ENCODE assay signal across 7 mouse cellular contexts in the genomic region with DNA sequence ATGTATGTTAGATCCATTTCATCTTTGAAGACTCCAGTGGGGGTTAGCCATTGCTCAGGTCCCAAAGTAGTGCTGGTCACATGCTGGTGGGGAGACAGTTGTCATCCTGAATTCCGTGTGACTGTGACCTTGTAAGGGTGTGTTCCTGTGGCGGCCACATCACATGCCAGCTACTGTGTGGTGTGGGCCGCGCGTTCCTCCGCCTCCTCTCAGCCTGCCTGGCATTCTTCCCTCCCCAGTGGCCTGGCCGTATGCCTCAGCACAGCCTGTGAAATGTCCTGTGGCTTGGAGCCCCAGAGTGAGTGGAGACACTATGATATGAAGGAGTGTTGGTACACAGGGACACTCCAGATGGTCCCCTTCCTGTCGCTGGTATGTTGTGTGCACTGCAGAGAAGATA. TPM values are rescaled to one million over a fixed set of nuclear protein-coding genes. Genes with fewer than 3 reads are reported as not detected.
DNase-seq lines count a peak whose midpoint lies in the region; ATAC-seq and TF ChIP-seq lines count a peak whose summit lies in the region.

No protein-coding gene starts in this region.

- H3ac ChIP-seq in C2C12 (ENCODE audit: control insufficient read depth, insufficient read length, low read depth): no peak overlapping the region

- no peaks in the 10 kb centered on the region for H3K36me3 ChIP-seq in C2C12 (ENCODE audit: control insufficient read depth, insufficient read depth)
- H3K36me3 ChIP-seq in intestine, postnatal 0 days (ENCODE audit: control insufficient read depth, insufficient read depth): no peaks in the 10 kb centered on the region

- H3K4me2 ChIP-seq in intestine, postnatal 0 days (replicated peaks; ENCODE audit: low read depth): no peak overlapping the region

- H3K27ac ChIP-seq in intestine, postnatal 0 days (ENCODE audit: low read depth, low read length): no peak overlapping the region

- H3K9ac ChIP-seq in intestine, postnatal 0 days (ENCODE audit: low read depth, low read length): no peak overlapping the region

- ATAC-seq in intestine, postnatal 0 days: no peak

- no peaks in the 10 kb centered on the region for H3K9me3 ChIP-seq in intestine, postnatal 0 days (ENCODE audit: control insufficient read depth)

- H3K79me3 ChIP-seq in C2C12 (ENCODE audit: low read depth): no peaks in the 10 kb centered on the region

- peak; percentile 84 for DNase-seq in adrenal gland, postnatal 14 days
- DNase-seq in gastrocnemius, postnatal 25 days: peak; percentile 80
- peak; percentile 66 for DNase-seq in kidney, postnatal 14 days
- DNase-seq in lung, postnatal 36 days: peak; percentile 80
- DNase-seq in spleen, adult 18-20 months: no peak

- H3K4me3 ChIP-seq in C2C12 (ENCODE audit: insufficient read depth, poor library complexity, severe bottlenecking): no peak overlapping the region
- no peak overlapping the region for H3K4me3 ChIP-seq in intestine, postnatal 0 days (ENCODE audit: low read depth, low read length)

- H3K79me2 ChIP-seq in C2C12 (ENCODE audit: control insufficient read depth, insufficient read depth): no peaks in the 10 kb centered on the region

- no peaks in the 10 kb centered on the region for H3K27me3 ChIP-seq in C2C12 (ENCODE audit: control insufficient read depth, insufficient read depth, insufficient read length)
- no peaks in the 10 kb centered on the region for H3K27me3 ChIP-seq in intestine, postnatal 0 days (replicated peaks; ENCODE audit: control insufficient read depth, insufficient read depth, low read length)

- TF ChIP-seq CTCF in C2C12 (IDR thresholded peaks at IDR 0.05; ENCODE audit: control insufficient read depth, insufficient read depth, insufficient read length): no peak
- no peak for TF ChIP-seq CTCF in intestine, postnatal 0 days (IDR thresholded peaks at IDR 0.05; ENCODE audit: low read depth)

- H3K4me1 ChIP-seq in intestine, postnatal 0 days (replicated peaks; ENCODE audit: control insufficient read depth, insufficient read depth, low read length): no peaks in the 10 kb centered on the region; the same call in none of the 2 replicates

- 78% methylated on average over 8 of the region's 8 CpGs for WGBS in intestine, postnatal 0 days

TF ChIP-seq in C2C12, 6 proteins besides CTCF, POLR2A, EP300 and RAD21:
- TF ChIP-seq MAX (IDR thresholded peaks at IDR 0.05): no peak
- peak; percentile 26 for TF ChIP-seq USF1 (IDR thresholded peaks at IDR 0.05; ENCODE audit: low read depth)

RNA-seq across cellular contexts. Expression of gene Umps, which starts 29.3 kb away (rescaled TPM):
- polyA plus RNA-seq in C2C12 (2012; fragmentation: generic; extraction: Trizol): 55.6 TPM
- 38.2 and 40.3 TPM in 2 replicates for total RNA-seq in adrenal gland, postnatal 14 days (2021)
- total RNA-seq in gastrocnemius, postnatal 25 days (2021): 1 to 10 TPM; 4.8 to 5.9 TPM
- 12.4 and 13.1 TPM in 2 replicates for polyA plus RNA-seq in intestine, postnatal 0 days (2015; fragmentation: Nextera tagmentation; extraction: Ambion mirVana)

Comparison
In these comparisons a context has a peak if more than half of its experiments do, and no peak if none do; other contexts are left out.
1. DNase-seq: peak in adrenal gland, postnatal 14 days (single experiment), gastrocnemius, postnatal 25 days (single experiment), kidney, postnatal 14 days (single experiment) and lung, postnatal 36 days (single experiment); none in spleen, adult 18-20 months (0 of 2).